Mouse (Mus musculus): ENCODE data around the gene Kifc5b. TPM values are rescaled to one million over a fixed set of nuclear protein-coding genes. Genes with fewer than 3 reads are reported as not detected.
A peak's percentile ranks its signal among the peaks of the same experiment; 100 is the strongest.

Gene Kifc5b
- polyA plus RNA-seq, 1 experiment from 2014 or later: 6.7 TPM

DNA sequence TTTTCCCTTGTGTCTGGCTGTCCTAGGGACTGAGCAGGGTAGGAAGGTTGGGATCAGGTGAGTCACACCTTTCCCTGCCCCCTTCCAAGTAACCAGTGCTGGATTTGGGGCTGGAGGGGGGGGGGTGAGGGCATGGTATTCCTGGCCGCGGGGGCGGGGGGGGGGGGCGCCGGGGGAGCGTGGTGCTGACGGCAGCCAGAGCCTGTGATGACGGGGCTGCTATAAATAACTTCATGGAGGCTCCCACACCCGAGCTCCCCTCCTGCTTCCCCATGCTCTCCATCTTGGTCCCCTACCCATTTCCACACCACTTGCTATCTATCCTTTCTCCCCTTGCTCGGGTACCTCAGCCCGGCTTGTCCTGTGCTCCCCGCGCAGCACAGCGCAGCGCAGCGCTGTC lies 36.8 kb downstream of the Kifc5b start:
- no peak for DNase-seq (ENCODE audit: low spot score)
- H3K36me3 ChIP-seq: peaks cover 40% of the 10 kb centered on the region
- H3K9me3 ChIP-seq: no peaks in the 10 kb centered on the region
- H3K27me3 ChIP-seq (ENCODE audit: insufficient read depth, poor library complexity, severe bottlenecking): no peaks in the 10 kb centered on the region
- H3K4me3 ChIP-seq: peak overlapping the region; percentile 59
- peaks cover 82% of the 10 kb centered on the region for H3K4me1 ChIP-seq
- WGBS: 7% methylated on average over 11 of the region's 16 CpGs
- H3K27ac ChIP-seq: peak overlapping the region; percentile 89

DNA sequence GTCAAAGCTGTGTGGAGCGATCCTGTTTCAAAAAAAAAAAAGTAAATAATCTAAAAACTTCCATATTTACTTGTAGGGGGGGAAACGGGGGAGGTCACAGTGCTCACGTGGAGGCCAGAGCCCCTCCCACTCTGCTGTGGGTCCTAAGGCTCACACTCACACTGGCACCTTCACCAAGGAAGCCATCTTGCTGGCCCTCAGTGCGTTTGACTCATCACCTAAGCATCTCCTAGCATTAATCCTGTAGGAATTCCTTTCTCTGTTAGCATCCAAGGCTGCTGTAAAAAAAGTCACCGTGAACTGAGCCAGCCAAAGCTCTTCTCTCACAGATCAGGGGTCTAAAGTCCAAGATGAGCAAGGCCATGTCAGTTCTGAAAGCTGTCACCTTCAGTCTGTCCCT lies 39.4 kb downstream of the Kifc5b start:
- peaks cover 61% of the 10 kb centered on the region for H3K4me1 ChIP-seq
- WGBS: 68% methylated on average over 5 of the region's 5 CpGs
- H3K9me3 ChIP-seq: no peaks in the 10 kb centered on the region
- H3K27me3 ChIP-seq (ENCODE audit: insufficient read depth, poor library complexity, severe bottlenecking): no peaks in the 10 kb centered on the region
- DNase-seq (ENCODE audit: low spot score): no peak
- H3K4me3 ChIP-seq: no peak overlapping the region
- H3K27ac ChIP-seq: no peak overlapping the region; the same call in 1 of the 2 replicates
- peaks cover 65% of the 10 kb centered on the region for H3K36me3 ChIP-seq

DNA sequence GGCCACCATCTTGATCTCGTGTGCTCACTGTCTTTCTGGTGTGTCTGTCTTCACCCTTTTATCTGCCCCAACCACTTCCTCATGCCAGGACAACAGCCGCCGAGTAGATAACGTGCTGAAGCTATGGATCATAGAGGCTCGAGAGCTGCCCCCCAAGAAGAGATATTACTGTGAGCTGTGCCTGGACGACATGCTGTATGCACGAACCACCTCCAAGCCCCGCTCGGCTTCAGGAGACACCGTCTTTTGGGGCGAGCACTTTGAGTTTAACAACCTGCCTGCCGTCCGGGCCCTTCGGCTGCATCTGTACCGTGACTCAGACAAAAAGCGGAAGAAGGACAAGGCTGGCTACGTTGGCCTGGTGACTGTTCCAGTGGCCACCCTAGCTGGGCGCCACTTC lies 40.0 kb downstream of the Kifc5b start:
- Histone ChIP-seq H3K27me3 (ENCODE audit: insufficient read depth, poor library complexity, severe bottlenecking) (no peaks in the 10 kb centered on the region), H3K9me3 (no peaks in the 10 kb centered on the region), H3K4me3 (peak overlapping the region; percentile 6; the same call in 1 of the 2 replicates), H3K36me3 (peaks cover 70% of the 10 kb centered on the region), H3K4me1 (peaks cover 59% of the 10 kb centered on the region), H3K27ac (peak overlapping the region; percentile 57; the same call in 1 of the 2 replicates)
- WGBS: 68% methylated on average over 18 of the region's 18 CpGs
- no peak for DNase-seq (ENCODE audit: low spot score)

DNA sequence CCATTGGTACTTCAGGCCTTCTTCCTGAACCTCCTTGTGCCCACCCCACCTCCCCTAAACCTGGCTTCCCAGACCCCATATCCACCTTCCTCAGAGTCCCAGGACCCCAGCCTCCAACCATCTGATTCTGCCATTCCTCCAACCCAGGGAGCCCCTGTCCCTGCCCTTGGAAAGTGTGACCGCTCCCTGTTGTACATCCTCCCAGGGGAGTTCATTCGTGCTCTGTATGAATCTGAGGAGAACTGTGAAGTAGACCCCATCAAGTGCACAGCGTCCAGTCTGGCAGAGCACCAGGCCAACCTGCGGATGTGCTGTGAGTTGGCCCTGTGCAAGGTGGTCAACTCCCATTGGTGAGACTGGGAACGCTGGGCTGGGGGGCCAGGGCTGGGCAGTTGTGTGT lies 41.0 kb downstream of the Kifc5b start:
- H3K4me3 ChIP-seq: no peak overlapping the region
- no peak overlapping the region for H3K27ac ChIP-seq
- no peak for DNase-seq (ENCODE audit: low spot score)
- H3K9me3 ChIP-seq: no peaks in the 10 kb centered on the region
- H3K27me3 ChIP-seq (ENCODE audit: insufficient read depth, poor library complexity, severe bottlenecking): no peaks in the 10 kb centered on the region
- 84% methylated on average over 5 of the region's 5 CpGs for WGBS
- H3K4me1 ChIP-seq: peaks cover 51% of the 10 kb centered on the region
- peaks cover 80% of the 10 kb centered on the region for H3K36me3 ChIP-seq

DNA sequence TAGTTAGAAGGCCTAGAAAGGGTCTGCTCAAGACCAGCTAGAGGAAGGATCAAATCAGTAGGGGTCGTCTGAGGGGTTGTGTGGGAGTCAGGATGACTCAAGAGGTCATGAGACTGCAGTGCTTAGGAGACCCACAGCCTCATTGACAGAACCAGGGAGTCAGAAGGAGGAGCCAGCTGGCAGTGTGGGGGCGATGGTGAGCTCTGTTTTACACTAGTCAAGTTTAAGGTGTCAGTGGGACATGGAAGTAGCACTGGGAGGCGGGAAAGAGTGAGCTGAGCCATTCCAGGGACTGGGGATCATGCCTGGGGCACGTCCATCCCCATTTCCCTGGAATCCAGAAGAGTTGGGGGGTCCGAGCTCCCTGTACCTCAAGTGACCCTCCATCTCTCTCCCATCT lies 42.0 kb downstream of the Kifc5b start:
- no peak for DNase-seq (ENCODE audit: low spot score)
- peaks cover 41% of the 10 kb centered on the region for H3K4me1 ChIP-seq
- H3K27ac ChIP-seq: no peak overlapping the region
- H3K4me3 ChIP-seq: no peak overlapping the region
- peaks cover 87% of the 10 kb centered on the region for H3K36me3 ChIP-seq
- WGBS: 48% methylated on average over 5 of the region's 5 CpGs
- H3K27me3 ChIP-seq (ENCODE audit: insufficient read depth, poor library complexity, severe bottlenecking): no peaks in the 10 kb centered on the region
- H3K9me3 ChIP-seq: no peaks in the 10 kb centered on the region

DNA sequence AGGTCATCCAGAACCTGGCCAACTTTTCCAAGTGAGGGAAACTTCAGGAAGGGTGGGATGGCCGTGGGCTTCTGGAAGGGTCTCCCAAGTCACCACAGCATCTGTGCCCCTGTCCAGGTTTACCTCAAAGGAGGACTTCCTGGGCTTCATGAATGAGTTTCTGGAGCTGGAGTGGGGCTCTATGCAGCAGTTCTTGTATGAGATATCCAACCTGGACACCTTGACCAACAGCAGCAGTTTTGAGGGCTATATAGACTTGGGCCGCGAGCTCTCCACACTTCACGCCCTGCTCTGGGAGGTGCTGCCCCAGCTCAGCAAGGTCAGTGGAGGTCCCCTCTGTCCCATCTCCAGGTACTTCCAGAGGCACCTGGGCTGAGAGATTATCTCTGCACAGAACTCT lies 42.9 kb downstream of the Kifc5b start:
- Histone ChIP-seq H3K4me1 (peaks cover 33% of the 10 kb centered on the region), H3K4me3 (no peak overlapping the region), H3K36me3 (peaks cover 94% of the 10 kb centered on the region), H3K27ac (no peak overlapping the region), H3K27me3 (ENCODE audit: insufficient read depth, poor library complexity, severe bottlenecking) (no peaks in the 10 kb centered on the region), H3K9me3 (no peaks in the 10 kb centered on the region)
- WGBS: 91% methylated on average over 4 of the region's 4 CpGs
- DNase-seq (ENCODE audit: low spot score): peak; percentile 63

DNA sequence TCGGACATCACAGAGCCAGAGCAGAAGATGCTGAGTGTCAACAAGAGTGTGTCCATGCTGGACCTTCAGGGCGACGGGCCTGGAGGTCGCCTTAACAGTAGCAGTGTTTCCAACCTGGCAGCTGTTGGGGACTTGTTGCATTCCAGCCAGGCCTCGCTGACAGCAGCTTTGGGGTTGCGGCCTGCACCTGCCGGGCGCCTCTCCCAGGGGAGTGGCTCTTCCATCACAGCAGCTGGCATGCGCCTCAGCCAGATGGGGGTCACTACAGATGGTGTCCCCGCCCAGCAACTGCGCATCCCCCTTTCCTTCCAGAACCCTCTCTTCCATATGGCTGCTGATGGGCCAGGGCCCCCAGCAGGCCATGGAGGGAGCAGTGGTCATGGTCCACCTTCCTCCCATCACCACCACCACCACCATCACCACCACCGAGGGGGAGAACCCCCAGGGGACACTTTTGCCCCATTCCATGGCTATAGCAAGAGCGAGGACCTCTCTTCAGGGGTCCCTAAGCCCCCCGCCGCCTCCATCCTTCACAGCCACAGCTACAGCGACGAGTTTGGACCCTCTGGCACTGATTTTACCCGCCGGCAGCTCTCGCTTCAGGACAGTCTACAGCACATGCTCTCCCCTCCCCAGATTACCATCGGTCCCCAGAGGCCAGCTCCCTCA lies 44.8 kb downstream of the Kifc5b start:
- no peak for DNase-seq (ENCODE audit: low spot score)
- Histone ChIP-seq H3K36me3 (peaks cover 95% of the 10 kb centered on the region), H3K4me1 (peaks cover 19% of the 10 kb centered on the region), H3K27me3 (ENCODE audit: insufficient read depth, poor library complexity, severe bottlenecking) (no peaks in the 10 kb centered on the region), H3K4me3 (no peak overlapping the region), H3K9me3 (no peaks in the 10 kb centered on the region), H3K27ac (0 out of 2 replicates have a peak overlapping the region, but pooled peaks have one; percentile 32)
- WGBS: 89% methylated on average over 21 of the region's 21 CpGs

DNA sequence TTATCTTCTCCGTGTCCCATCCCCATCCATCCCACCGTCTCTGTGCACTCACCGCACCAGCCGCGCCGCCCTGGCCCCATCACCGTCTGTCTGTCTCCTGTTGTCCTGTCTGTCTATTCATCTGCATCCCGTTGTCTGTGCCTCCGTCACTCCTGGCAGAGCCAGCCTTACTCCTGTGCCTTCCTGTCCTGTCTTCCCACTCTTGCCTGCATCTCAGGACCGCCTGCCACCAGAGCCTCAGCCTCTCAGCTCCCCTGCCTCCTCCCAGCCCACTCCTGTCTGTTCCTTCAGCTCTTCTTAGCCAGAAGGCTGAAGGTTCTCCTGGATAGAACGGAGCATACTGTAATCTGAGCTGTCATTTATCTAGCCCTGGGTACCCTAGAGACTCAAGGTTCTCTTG lies 50.1 kb downstream of the Kifc5b start:
- H3K27me3 ChIP-seq (ENCODE audit: insufficient read depth, poor library complexity, severe bottlenecking): no peaks in the 10 kb centered on the region
- H3K27ac ChIP-seq: no peak overlapping the region
- peaks cover 68% of the 10 kb centered on the region for H3K36me3 ChIP-seq
- no peak overlapping the region for H3K4me3 ChIP-seq
- no peak for DNase-seq (ENCODE audit: low spot score)
- no peaks in the 10 kb centered on the region for H3K9me3 ChIP-seq
- WGBS: 88% methylated on average over 11 of the region's 11 CpGs
- H3K4me1 ChIP-seq: peaks cover 20% of the 10 kb centered on the region

DNA sequence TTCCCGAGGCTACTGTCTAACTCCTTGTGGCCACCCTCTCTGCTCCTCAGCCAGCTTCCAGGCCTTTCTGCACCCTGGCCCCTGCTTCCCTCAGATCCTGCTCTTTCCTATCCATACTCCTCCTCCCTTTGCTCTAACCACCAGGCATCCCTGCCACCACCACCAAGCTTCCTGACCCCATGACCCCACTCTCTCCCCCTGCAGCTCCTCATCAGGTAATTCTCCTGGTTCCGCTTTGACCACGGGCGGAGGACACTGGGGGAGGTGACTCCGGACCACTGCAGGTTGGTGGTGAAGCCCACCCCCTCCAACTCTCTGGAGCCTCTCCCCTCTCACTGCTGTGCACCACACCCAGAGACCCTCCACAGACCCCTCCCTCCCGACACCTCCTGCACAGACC lies 50.6 kb downstream of the Kifc5b start:
- Histone ChIP-seq H3K27ac (no peak overlapping the region), H3K4me1 (peaks cover 19% of the 10 kb centered on the region), H3K27me3 (ENCODE audit: insufficient read depth, poor library complexity, severe bottlenecking) (no peaks in the 10 kb centered on the region), H3K9me3 (no peaks in the 10 kb centered on the region), H3K4me3 (no peak overlapping the region), H3K36me3 (peaks cover 63% of the 10 kb centered on the region)
- WGBS: 86% methylated on average over 6 of the region's 6 CpGs
- peak; percentile 74 for DNase-seq (ENCODE audit: low spot score)

DNA sequence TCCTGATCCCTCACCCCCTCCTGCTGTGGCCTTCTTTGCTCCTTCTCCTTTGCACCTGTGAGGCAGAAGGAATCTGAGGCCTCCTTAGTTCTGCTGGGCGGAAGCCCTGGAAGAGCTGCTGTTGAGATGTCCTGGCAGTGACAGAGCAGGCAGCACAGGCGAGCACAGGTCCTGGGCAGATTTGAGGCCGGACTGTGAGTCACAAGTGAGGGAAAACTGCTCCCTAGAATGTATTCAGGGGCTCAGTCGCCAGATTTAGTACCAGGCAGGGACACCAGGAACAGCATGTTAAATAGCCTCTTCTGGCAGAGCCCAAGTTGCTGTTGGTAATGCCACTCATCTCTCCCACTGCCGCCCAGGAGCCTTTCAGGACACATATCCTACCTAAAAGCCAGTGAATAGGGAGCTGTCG lies 51.3 kb downstream of the Kifc5b start:
- 80% methylated on average over 6 of the region's 6 CpGs for WGBS
- Histone ChIP-seq H3K27me3 (ENCODE audit: insufficient read depth, poor library complexity, severe bottlenecking) (no peaks in the 10 kb centered on the region), H3K27ac (no peak overlapping the region), H3K9me3 (no peaks in the 10 kb centered on the region), H3K4me3 (no peak overlapping the region), H3K36me3 (peaks cover 56% of the 10 kb centered on the region), H3K4me1 (peaks cover 19% of the 10 kb centered on the region)
- peak; percentile 61 for DNase-seq (ENCODE audit: low spot score)

DNA sequence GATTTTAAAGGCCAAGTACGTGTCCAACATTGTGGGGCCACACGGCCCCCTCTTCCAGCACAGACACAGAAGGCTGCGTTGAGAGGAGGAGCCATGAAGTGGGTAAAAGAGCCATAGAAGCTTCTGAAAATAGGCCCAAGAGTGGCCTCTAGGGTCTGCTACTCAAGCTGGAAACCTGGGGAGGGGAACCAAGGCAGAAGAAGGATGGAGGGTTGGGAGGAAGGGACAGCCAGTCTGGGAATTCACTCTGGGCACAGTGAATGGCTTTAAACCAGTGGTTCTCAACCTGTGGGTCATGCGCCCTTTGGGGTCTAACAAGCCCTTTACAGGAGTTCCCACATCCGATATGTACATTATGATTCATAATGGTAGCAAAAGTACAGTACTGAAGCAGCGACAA lies 52.4 kb downstream of the Kifc5b start:
- no peak overlapping the region for H3K27ac ChIP-seq
- H3K27me3 ChIP-seq (ENCODE audit: insufficient read depth, poor library complexity, severe bottlenecking): no peaks in the 10 kb centered on the region
- H3K4me1 ChIP-seq: peaks cover 29% of the 10 kb centered on the region
- 81% methylated on average over 6 of the region's 6 CpGs for WGBS
- peak; percentile 51 for DNase-seq (ENCODE audit: low spot score)
- peaks cover 49% of the 10 kb centered on the region for H3K36me3 ChIP-seq
- no peaks in the 10 kb centered on the region for H3K9me3 ChIP-seq
- no peak overlapping the region for H3K4me3 ChIP-seq

DNA sequence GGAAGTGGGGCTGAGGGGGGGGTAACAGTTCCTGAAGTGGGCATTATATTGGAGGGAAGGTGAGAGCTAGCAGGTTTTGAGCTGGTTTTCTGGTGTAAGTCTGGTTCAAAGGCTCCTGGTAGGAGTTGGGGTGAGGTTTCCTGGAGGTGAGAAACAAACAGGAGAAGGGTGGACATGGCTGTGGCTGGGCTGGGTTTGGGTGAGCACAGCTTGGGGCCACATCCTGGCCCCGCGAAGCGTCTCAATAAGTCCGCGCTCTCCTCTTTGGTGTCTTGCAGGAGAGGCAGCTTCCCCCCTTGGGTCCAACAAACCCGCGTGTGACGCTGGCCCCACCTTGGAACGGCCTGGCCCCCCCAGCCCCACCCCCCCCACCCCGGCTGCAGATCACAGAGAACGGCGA lies 53.3 kb downstream of the Kifc5b start:
- 48% methylated on average over 12 of the region's 12 CpGs for WGBS
- H3K9me3 ChIP-seq: no peaks in the 10 kb centered on the region
- peaks cover 49% of the 10 kb centered on the region for H3K36me3 ChIP-seq
- H3K4me3 ChIP-seq: no peak overlapping the region
- no peaks in the 10 kb centered on the region for H3K27me3 ChIP-seq (ENCODE audit: insufficient read depth, poor library complexity, severe bottlenecking)
- peaks cover 30% of the 10 kb centered on the region for H3K4me1 ChIP-seq
- peak; percentile 67 for DNase-seq (ENCODE audit: low spot score)
- no peak overlapping the region for H3K27ac ChIP-seq

DNA sequence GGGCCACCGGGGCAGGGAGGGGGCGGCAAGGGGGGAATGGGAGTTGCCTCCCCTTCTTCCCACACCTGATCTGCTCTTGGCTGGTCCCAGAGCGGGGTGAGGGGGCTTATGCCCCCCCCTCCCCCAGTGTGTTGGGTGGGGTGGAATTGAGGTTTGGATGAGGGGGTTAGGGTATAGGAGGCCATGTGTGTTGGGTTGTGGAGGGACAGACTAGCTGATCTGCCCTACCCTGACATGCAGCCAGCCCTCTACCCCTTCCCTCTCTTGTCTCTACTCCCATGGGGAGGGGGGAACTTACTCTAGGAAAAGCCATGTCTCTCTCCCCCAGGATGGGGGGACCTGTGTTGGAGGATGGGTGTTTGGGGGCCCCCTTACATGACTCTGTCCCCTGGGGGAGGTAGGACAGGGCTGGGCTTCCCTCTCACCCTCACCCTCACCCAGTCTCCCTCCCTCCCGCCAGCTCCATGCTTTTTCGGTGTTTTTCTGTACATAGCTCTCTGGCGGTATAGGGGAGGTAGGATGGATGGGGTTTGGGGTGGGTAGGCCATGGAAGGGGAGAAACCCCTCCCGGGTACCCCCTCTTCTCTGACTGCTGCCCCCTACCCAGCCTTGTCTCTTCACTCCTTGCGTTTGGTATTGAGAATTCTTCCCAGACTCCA lies 54.5 kb downstream of the Kifc5b start:
- 44% methylated on average over 8 of the region's 8 CpGs for WGBS

More for the DNA sequence above, 54.5 kb downstream of the Kifc5b start:
- peak overlapping the region; percentile 30 for H3K4me3 ChIP-seq
- peaks cover 37% of the 10 kb centered on the region for H3K4me1 ChIP-seq
- H3K27ac ChIP-seq: peak overlapping the region; percentile 91
- no peaks in the 10 kb centered on the region for H3K27me3 ChIP-seq (ENCODE audit: insufficient read depth, poor library complexity, severe bottlenecking)
- peak; percentile 66 for DNase-seq (ENCODE audit: low spot score)
- H3K9me3 ChIP-seq: no peaks in the 10 kb centered on the region
- H3K36me3 ChIP-seq: peaks cover 50% of the 10 kb centered on the region
